Mouse (Mus musculus): Measurements from ENCODE around the gene Hist1h3d. TPM values are rescaled to one million over a fixed set of nuclear protein-coding genes. Genes with fewer than 3 reads are reported as not detected.

Hist1h3d gene
- 10 to 100 TPM; 12.1 to 13.0 TPM for total RNA-seq (2021)
- long read RNA-seq, experiment 1 = 0 reads
- long read RNA-seq, experiment 2, partial matches to known transcripts = 0 of 1 reads
- long read RNA-seq, experiment 2, other reads (novel, unspliced or antisense) = 0 of 1 reads

GRCm38 (mm10) chr13:23575271-23575851 lies at the start of gene Hist1h3d:
Gene Hist1h3d (plus strand): TSS chr13:23575763.
- peak within 1 kb of the TSS; percentile 84 for H3K27ac ChIP-seq
- DNase-seq (ENCODE audit: low spot score in 2 of 2) = peak; percentile 65 to 85
- TF ChIP-seq CTCF (conservative IDR thresholded peaks at IDR 0.05) = no peak

GRCm38 (mm10) chr13:23525901-23526300 lies 49.7 kb upstream of the Hist1h3d start:
- DNase-seq (ENCODE audit: low spot score in 2 of 2) = no peak
- TF ChIP-seq CTCF (conservative IDR thresholded peaks at IDR 0.05) = no peak
- no peak overlapping the region for H3K27ac ChIP-seq
- H3K4me3 ChIP-seq = peak overlapping the region; percentile 67

More at GRCm38 (mm10) chr13:23575271-23575851, at the start of gene Hist1h3d:
- peak within 1 kb of the TSS; percentile 61 for H3K4me3 ChIP-seq

GRCm38 (mm10) chr13:23526312-23526711 lies 49.3 kb upstream of the Hist1h3d start:
- Histone ChIP-seq H3K4me3 (peak overlapping the region; percentile 67), H3K27ac (peak overlapping the region; percentile 64)
- TF ChIP-seq CTCF (conservative IDR thresholded peaks at IDR 0.05) = no peak
- DNase-seq (ENCODE audit: low spot score in 2 of 2) = peak; percentile 91 to 97

- no peak for TF ChIP-seq CTCF (conservative IDR thresholded peaks at IDR 0.05)
- Histone ChIP-seq H3K4me3 (no peak overlapping the region), H3K27ac (no peak overlapping the region)
- DNase-seq (ENCODE audit: low spot score in 2 of 2) = no peak
Measured at GRCm38 (mm10) chr13:23529005-23529404, 46.6 kb upstream of the Hist1h3d start.

- DNase-seq (ENCODE audit: low spot score in 2 of 2) = no peak
- TF ChIP-seq CTCF (conservative IDR thresholded peaks at IDR 0.05) = no peak
- no peak overlapping the region for H3K27ac ChIP-seq
Measured at GRCm38 (mm10) chr13:23529480-23530165, 45.9 kb upstream of the Hist1h3d start.

GRCm38 (mm10) chr13:23530181-23530900 lies 45.2 kb upstream of the Hist1h3d start:
- Histone ChIP-seq H3K27ac (peak overlapping the region; percentile 97), H3K4me3 (peak overlapping the region; percentile 68)
- peak; percentile 67 to 70 for DNase-seq (ENCODE audit: low spot score in 2 of 2)
- TF ChIP-seq CTCF (conservative IDR thresholded peaks at IDR 0.05) = no peak

More at GRCm38 (mm10) chr13:23529480-23530165, 45.9 kb upstream of the Hist1h3d start:
- peak overlapping the region; percentile 68 for H3K4me3 ChIP-seq

GRCm38 (mm10) chr13:23530901-23531875 lies 44.4 kb upstream of the Hist1h3d start, which contains the start of gene Hist1h4h:
Gene Hist1h4h (plus strand): TSS chr13:23531050.
- TF ChIP-seq CTCF (conservative IDR thresholded peaks at IDR 0.05) = no peak
- Histone ChIP-seq H3K4me3 (peak within 1 kb of the TSS; percentile 68), H3K27ac (peak within 1 kb of the TSS; percentile 97)
- DNase-seq (ENCODE audit: low spot score in 2 of 2) = peak; percentile 97

GRCm38 (mm10) chr13:23532262-23533075 lies 43.1 kb upstream of the Hist1h3d start:
- TF ChIP-seq CTCF (conservative IDR thresholded peaks at IDR 0.05) = no peak
- peak overlapping the region; percentile 68 for H3K4me3 ChIP-seq
- DNase-seq (ENCODE audit: low spot score in 2 of 2) = no peak
- H3K27ac ChIP-seq = peak overlapping the region; percentile 97

GRCm38 (mm10) chr13:23533560-23534367 lies 41.8 kb upstream of the Hist1h3d start, which contains the start of gene Hist1h2af:
Gene Hist1h2af (plus strand): TSS chr13:23533906.
- Histone ChIP-seq H3K27ac (peak within 1 kb of the TSS; percentile 53; the same call in 1 of the 2 replicates), H3K4me3 (peak within 1 kb of the TSS; percentile 68)
- DNase-seq (ENCODE audit: low spot score in 2 of 2) = peak; percentile 67 to 84

- H3K27ac ChIP-seq = peak overlapping the region; percentile 40; the same call in 1 of the 2 replicates
- TF ChIP-seq CTCF (conservative IDR thresholded peaks at IDR 0.05) = no peak
- peak overlapping the region; percentile 62 for H3K4me3 ChIP-seq
- no peak for DNase-seq (ENCODE audit: low spot score in 2 of 2)
Measured at GRCm38 (mm10) chr13:23534368-23535131, 41.0 kb upstream of the Hist1h3d start.
